Mouse (Mus musculus): Measurements from ENCODE around the gene Prpf38a. TPM values are rescaled to one million over a fixed set of nuclear protein-coding genes. Genes with fewer than 3 reads are reported as not detected.

Prpf38a gene
- 90.6 and 97.2 TPM in 2 replicates for polyA plus RNA-seq (2015; fragmentation: Nextera tagmentation; extraction: Ambion mirVana)

- H3K36me3 ChIP-seq (ENCODE audit: control insufficient read depth, insufficient read depth), result peaks cover 4% of the 10 kb centered on the region; the same call in 1 of the 2 replicates
- H3K4me3 ChIP-seq (replicated peaks; ENCODE audit: low read length), result peak within 1 kb of the TSS; percentile 72
- no peaks in the 10 kb centered on the region for H3K27me3 ChIP-seq (replicated peaks; ENCODE audit: control insufficient read depth, insufficient read depth, low read length)
- H3K4me2 ChIP-seq (ENCODE audit: low read length), result peak within 1 kb of the TSS; percentile 96
- H3K9ac ChIP-seq (replicated peaks; ENCODE audit: low read depth, low read length), result peak within 1 kb of the TSS; percentile 62
- peaks cover 20% of the 10 kb centered on the region for H3K4me1 ChIP-seq (replicated peaks; ENCODE audit: control insufficient read depth, insufficient read depth, low read length)
- whole genome bisulfite sequencing, result under 1% methylated on average over 64 of the region's 64 CpGs
- peak; percentile 99 for ATAC-seq
- H3K27ac ChIP-seq (ENCODE audit: low read length), result peak within 1 kb of the TSS; percentile 69
- no peaks in the 10 kb centered on the region for H3K9me3 ChIP-seq (ENCODE audit: control insufficient read depth, low read length)
Measured at GRCm38 (mm10) chr4:108578840-108579742, at the start of gene Prpf38a, which contains the start of gene Orc1. Prpf38a (minus strand) TSS chr4:108579336. Orc1 (plus strand) TSS chr4:108579423.

GRCm38 (mm10) chr4:108627066-108627465 lies 47.9 kb upstream of the Prpf38a start:
- no peaks in the 10 kb centered on the region for H3K9me3 ChIP-seq (ENCODE audit: control insufficient read depth, low read length)
- H3K4me1 ChIP-seq (replicated peaks; ENCODE audit: control insufficient read depth, insufficient read depth, low read length), result no peaks in the 10 kb centered on the region
- no peak overlapping the region for H3K27ac ChIP-seq (ENCODE audit: low read length)
- ATAC-seq, result no peak
- H3K27me3 ChIP-seq (replicated peaks; ENCODE audit: control insufficient read depth, insufficient read depth, low read length), result no peaks in the 10 kb centered on the region
- H3K36me3 ChIP-seq (ENCODE audit: control insufficient read depth, insufficient read depth), result peaks cover 29% of the 10 kb centered on the region
- H3K4me3 ChIP-seq (replicated peaks; ENCODE audit: low read length), result no peak overlapping the region
- H3K4me2 ChIP-seq (ENCODE audit: low read length), result no peak overlapping the region
- no peak overlapping the region for H3K9ac ChIP-seq (replicated peaks; ENCODE audit: low read depth, low read length)
- 86% methylated on average over 5 of the region's 5 CpGs for WGBS

- Histone ChIP-seq H3K9ac (replicated peaks; ENCODE audit: low read depth, low read length) (no peak overlapping the region), H3K4me1 (replicated peaks; ENCODE audit: control insufficient read depth, insufficient read depth, low read length) (peaks cover 16% of the 10 kb centered on the region), H3K4me3 (replicated peaks; ENCODE audit: low read length) (no peak overlapping the region), H3K27me3 (replicated peaks; ENCODE audit: control insufficient read depth, insufficient read depth, low read length) (no peaks in the 10 kb centered on the region), H3K36me3 (ENCODE audit: control insufficient read depth, insufficient read depth) (0 out of 2 replicates have a peak, but pooled peaks cover 3% of the 10 kb centered on the region), H3K27ac (ENCODE audit: low read length) (no peak overlapping the region), H3K9me3 (ENCODE audit: control insufficient read depth, low read length) (no peaks in the 10 kb centered on the region), H3K4me2 (ENCODE audit: low read length) (no peak overlapping the region)
- no peak for ATAC-seq
- WGBS, result 96% methylated on average over 6 of the region's 6 CpGs
Measured at GRCm38 (mm10) chr4:108621504-108621903, 42.4 kb upstream of the Prpf38a start.

- H3K4me1 ChIP-seq (replicated peaks; ENCODE audit: control insufficient read depth, insufficient read depth, low read length), result peaks cover 16% of the 10 kb centered on the region
- peak overlapping the region; percentile 94 for H3K27ac ChIP-seq (ENCODE audit: low read length)
- 12% methylated on average over 8 of the region's 8 CpGs for WGBS
- H3K27me3 ChIP-seq (replicated peaks; ENCODE audit: control insufficient read depth, insufficient read depth, low read length), result no peaks in the 10 kb centered on the region
- no peaks in the 10 kb centered on the region for H3K9me3 ChIP-seq (ENCODE audit: control insufficient read depth, low read length)
- peak overlapping the region; percentile 87 for H3K4me3 ChIP-seq (replicated peaks; ENCODE audit: low read length)
- 0 out of 2 replicates have a peak, but pooled peaks cover 3% of the 10 kb centered on the region for H3K36me3 ChIP-seq (ENCODE audit: control insufficient read depth, insufficient read depth)
- H3K9ac ChIP-seq (replicated peaks; ENCODE audit: low read depth, low read length), result peak overlapping the region; percentile 94
- peak overlapping the region; percentile 79 for H3K4me2 ChIP-seq (ENCODE audit: low read length)
- 0 out of 2 replicates have a peak, but pooled peaks have one; percentile 0 for ATAC-seq
Measured at GRCm38 (mm10) chr4:108620536-108620935, 41.4 kb upstream of the Prpf38a start.

GRCm38 (mm10) chr4:108619587-108620341 lies 40.6 kb upstream of the Prpf38a start, which contains the start of gene Cc2d1b:
Cc2d1b (plus strand) TSS chr4:108619940.
- WGBS, result under 1% methylated on average over 83 of the region's 86 CpGs
- peak within 1 kb of the TSS; percentile 87 for H3K4me3 ChIP-seq (replicated peaks; ENCODE audit: low read length)
- H3K36me3 ChIP-seq (ENCODE audit: control insufficient read depth, insufficient read depth), result 0 out of 2 replicates have a peak, but pooled peaks cover under 1% of the 10 kb centered on the region
- H3K9me3 ChIP-seq (ENCODE audit: control insufficient read depth, low read length), result no peaks in the 10 kb centered on the region
- H3K4me1 ChIP-seq (replicated peaks; ENCODE audit: control insufficient read depth, insufficient read depth, low read length), result peaks cover 16% of the 10 kb centered on the region
- ATAC-seq, result peak; percentile 96
- H3K27ac ChIP-seq (ENCODE audit: low read length), result peak within 1 kb of the TSS; percentile 94
- no peaks in the 10 kb centered on the region for H3K27me3 ChIP-seq (replicated peaks; ENCODE audit: control insufficient read depth, insufficient read depth, low read length)
- H3K9ac ChIP-seq (replicated peaks; ENCODE audit: low read depth, low read length), result peak within 1 kb of the TSS; percentile 94
- peak within 1 kb of the TSS; percentile 79 for H3K4me2 ChIP-seq (ENCODE audit: low read length)

GRCm38 (mm10) chr4:108619165-108619564 lies 40.0 kb upstream of the Prpf38a start:
- H3K9me3 ChIP-seq (ENCODE audit: control insufficient read depth, low read length), result no peaks in the 10 kb centered on the region
- H3K4me3 ChIP-seq (replicated peaks; ENCODE audit: low read length), result peak overlapping the region; percentile 87
- peak overlapping the region; percentile 79 for H3K4me2 ChIP-seq (ENCODE audit: low read length)
- ATAC-seq, result peak; percentile 47
- no peaks in the 10 kb centered on the region for H3K36me3 ChIP-seq (ENCODE audit: control insufficient read depth, insufficient read depth)
- peak overlapping the region; percentile 94 for H3K9ac ChIP-seq (replicated peaks; ENCODE audit: low read depth, low read length)
- no peaks in the 10 kb centered on the region for H3K27me3 ChIP-seq (replicated peaks; ENCODE audit: control insufficient read depth, insufficient read depth, low read length)
- peak overlapping the region; percentile 88 for H3K27ac ChIP-seq (ENCODE audit: low read length)
- WGBS, result 1% methylated on average over 10 of the region's 10 CpGs
- peaks cover 16% of the 10 kb centered on the region for H3K4me1 ChIP-seq (replicated peaks; ENCODE audit: control insufficient read depth, insufficient read depth, low read length)

GRCm38 (mm10) chr4:108618586-108618985 lies 39.5 kb upstream of the Prpf38a start:
- Histone ChIP-seq H3K4me2 (ENCODE audit: low read length) (peak overlapping the region; percentile 79), H3K4me1 (replicated peaks; ENCODE audit: control insufficient read depth, insufficient read depth, low read length) (peaks cover 16% of the 10 kb centered on the region), H3K27ac (ENCODE audit: low read length) (no peak overlapping the region), H3K27me3 (replicated peaks; ENCODE audit: control insufficient read depth, insufficient read depth, low read length) (no peaks in the 10 kb centered on the region), H3K36me3 (ENCODE audit: control insufficient read depth, insufficient read depth) (no peaks in the 10 kb centered on the region), H3K4me3 (replicated peaks; ENCODE audit: low read length) (no peak overlapping the region), H3K9ac (replicated peaks; ENCODE audit: low read depth, low read length) (no peak overlapping the region), H3K9me3 (ENCODE audit: control insufficient read depth, low read length) (no peaks in the 10 kb centered on the region)
- WGBS, result 64% methylated on average over 4 of the region's 4 CpGs
- no peak for ATAC-seq

GRCm38 (mm10) chr4:108610935-108611334 lies 31.8 kb upstream of the Prpf38a start:
- Histone ChIP-seq H3K27me3 (replicated peaks; ENCODE audit: control insufficient read depth, insufficient read depth, low read length) (no peaks in the 10 kb centered on the region), H3K4me2 (ENCODE audit: low read length) (no peak overlapping the region), H3K9me3 (ENCODE audit: control insufficient read depth, low read length) (no peaks in the 10 kb centered on the region), H3K4me3 (replicated peaks; ENCODE audit: low read length) (no peak overlapping the region), H3K9ac (replicated peaks; ENCODE audit: low read depth, low read length) (no peak overlapping the region), H3K27ac (ENCODE audit: low read length) (no peak overlapping the region), H3K36me3 (ENCODE audit: control insufficient read depth, insufficient read depth) (no peaks in the 10 kb centered on the region), H3K4me1 (replicated peaks; ENCODE audit: control insufficient read depth, insufficient read depth, low read length) (no peaks in the 10 kb centered on the region)
- WGBS, result 91% methylated on average over 5 of the region's 5 CpGs
- no peak for ATAC-seq

- Histone ChIP-seq H3K4me1 (replicated peaks; ENCODE audit: control insufficient read depth, insufficient read depth, low read length) (no peaks in the 10 kb centered on the region), H3K9ac (replicated peaks; ENCODE audit: low read depth, low read length) (no peak overlapping the region), H3K27ac (ENCODE audit: low read length) (no peak overlapping the region), H3K36me3 (ENCODE audit: control insufficient read depth, insufficient read depth) (no peaks in the 10 kb centered on the region), H3K9me3 (ENCODE audit: control insufficient read depth, low read length) (no peaks in the 10 kb centered on the region), H3K4me2 (ENCODE audit: low read length) (no peak overlapping the region), H3K27me3 (replicated peaks; ENCODE audit: control insufficient read depth, insufficient read depth, low read length) (no peaks in the 10 kb centered on the region), H3K4me3 (replicated peaks; ENCODE audit: low read length) (no peak overlapping the region)
- 96% methylated on average over 3 of the region's 3 CpGs for WGBS
- no peak for ATAC-seq
Measured at GRCm38 (mm10) chr4:108608651-108609050, 29.5 kb upstream of the Prpf38a start.

Measured in forebrain, embryonic 16.5 days (tissue).